Mouse (Mus musculus) left cerebral cortex, adult 2 months (tissue): ENCODE measurements around the gene Mcmbp. TPM values are rescaled to one million over a fixed set of nuclear protein-coding genes. Genes with fewer than 3 reads are reported as not detected.
"Not testable (repeated sequence)": the region's sequence is repeated elsewhere in the genome, so short reads cannot be mapped to it uniquely, and the experiment has no call there.

ENCODE experiments used
- DNase-seq, 2 experiments: peaks; one replicate each; pipeline ENCODE4 v3.0.0; 2021 to 2022; ENCODE audit warnings: low spot score in 2 of 2, mixed read lengths in 1 of 2; ENCODE audit errors: extremely low spot score in 1 of 2
- H3K27ac ChIP-seq: fragments of 200-600 bp; 2 replicates; pipeline ENCODE4 v1.8.1; 2022
- H3K4me3 ChIP-seq: fragments of 200-600 bp; 2 replicates; pipeline ENCODE4 v1.8.1; 2022
- CTCF ChIP-seq: fragments of 200-600 bp; IDR thresholded peaks from 2 replicates; pipeline ENCODE4 v1.8.1; 2022; ENCODE audit warnings: antibody characterized with exemption, mild to moderate bottlenecking, moderate library complexity
- intact Hi-C: fragments of 180-260 bp; cut with DNase I; formaldehyde crosslinking; loops from one replicate; pipeline ENCODE4 v1.15.1; 2025
- total RNA-seq, 2 experiments: library from RNA; stranded (reverse); gene quantifications; 2 replicates each; pipeline ENCODE4 v1.2.3; 2021

Mcmbp gene
- total RNA-seq, 2 experiments from 2014 or later: 24.3 to 25.2 TPM

GRCm38 (mm10) chr7:128705735-128706134 lies 34.6 kb downstream of the Mcmbp start:
- intact Hi-C loops: loop anchor here (1.0 to 10.0 kb wide), 5 partner anchors 233 to 701 kb away; partner anchors contain the start of genes Tgfb1i1 and Trim72
- peak; percentile 69 to 79 for DNase-seq
- Histone ChIP-seq H3K4me3 (no peak overlapping the region), H3K27ac (no peak overlapping the region)
- TF ChIP-seq CTCF: peak; percentile 100

GRCm38 (mm10) chr7:128699959-128700358 lies 40.3 kb downstream of the Mcmbp start:
- intact Hi-C loops: loop anchor here (10.0 kb wide), 2 partner anchors 265 to 695 kb away; partner anchors contain the start of gene Trim72
- not testable (repeated sequence) for DNase-seq, H3K27ac ChIP-seq, H3K4me3 ChIP-seq

- DNase-seq: no peak
- no peak overlapping the region for H3K27ac ChIP-seq
- TF ChIP-seq CTCF: no peak
- H3K4me3 ChIP-seq: no peak overlapping the region
- intact Hi-C loops: loop anchor here (5.0 to 10.0 kb wide), 3 partner anchors 143 to 458 kb away; partner anchors contain the start of genes 9130023H24Rik and Armc5
These were observed 45.4 kb downstream of the Mcmbp start for GRCm38 (mm10) chr7:128694848-128695247.

- DNase-seq: no peak
- Histone ChIP-seq H3K27ac (no peak overlapping the region), H3K4me3 (no peak overlapping the region)
- intact Hi-C loops: loop anchor here (5.0 to 10.0 kb wide), 3 partner anchors 140 to 455 kb away; partner anchors contain the start of genes 9130023H24Rik and Armc5
- no peak for TF ChIP-seq CTCF
These were observed 48.1 kb downstream of the Mcmbp start for GRCm38 (mm10) chr7:128692163-128692562.

- DNase-seq: peak; percentile 74 to 75
- Histone ChIP-seq H3K4me3 (peak overlapping the region; percentile 41), H3K27ac (peak overlapping the region; percentile 84)
- no peak for TF ChIP-seq CTCF
- intact Hi-C loops: loop anchor here (1.0 to 10.0 kb wide), 5 partner anchors 138 to 453 kb away; partner anchors contain the start of genes 9130023H24Rik, Armc5 and Tial1
These were observed 49.5 kb downstream of the Mcmbp start for GRCm38 (mm10) chr7:128690796-128691195.

GRCm38 (mm10) chr7:128690070-128690469 lies 50.2 kb downstream of the Mcmbp start:
- Histone ChIP-seq H3K4me3 (peak overlapping the region; percentile 41), H3K27ac (peak overlapping the region; percentile 84)
- intact Hi-C loops: loop anchor here (1.0 to 10.0 kb wide), 5 partner anchors 138 to 453 kb away; partner anchors contain the start of genes 9130023H24Rik, Armc5 and Tial1
- peak; percentile 89 to 95 for DNase-seq
- TF ChIP-seq CTCF: peak; percentile 100

- peak overlapping the region; percentile 47 for H3K4me3 ChIP-seq
- TF ChIP-seq CTCF: no peak
- peak overlapping the region; percentile 66 for H3K27ac ChIP-seq
- no peak for DNase-seq
- intact Hi-C loops: loop anchor here (5.0 kb wide), 1 partner anchor 107 kb away; no protein-coding TSS in a partner anchor
These were observed 50.9 kb downstream of the Mcmbp start for GRCm38 (mm10) chr7:128689347-128689746.

GRCm38 (mm10) chr7:128687821-128688564 lies 52.3 kb downstream of the Mcmbp start:
- Histone ChIP-seq H3K27ac (peak overlapping the region; percentile 87), H3K4me3 (peak overlapping the region; percentile 47)
- intact Hi-C loops: loop anchor here (5.0 kb wide), 1 partner anchor 106 kb away; no protein-coding TSS in a partner anchor
- DNase-seq: peak; percentile 86
- no peak for TF ChIP-seq CTCF

GRCm38 (mm10) chr7:128678546-128678945 lies 61.7 kb downstream of the Mcmbp start:
- Histone ChIP-seq H3K27ac (no peak overlapping the region), H3K4me3 (no peak overlapping the region)
- no peak for TF ChIP-seq CTCF
- intact Hi-C loops: no loop called here
- no peak for DNase-seq

- 0 out of 2 replicates have a peak overlapping the region, but pooled peaks have one; percentile 10 for H3K4me3 ChIP-seq
- intact Hi-C loops: loop anchor here (1.0 to 5.0 kb wide), 2 partner anchors 50 to 89 kb away; no protein-coding TSS in a partner anchor
- H3K27ac ChIP-seq: peak overlapping the region; percentile 4
- peak; percentile 35 to 37 for DNase-seq
- TF ChIP-seq CTCF: no peak
These were observed 67.8 kb downstream of the Mcmbp start for GRCm38 (mm10) chr7:128672408-128673010.

GRCm38 (mm10) chr7:128671952-128672351 lies 68.3 kb downstream of the Mcmbp start:
- Histone ChIP-seq H3K27ac (peak overlapping the region; percentile 4; the same call in 1 of the 2 replicates), H3K4me3 (no peak overlapping the region)
- DNase-seq: peak; percentile 57 to 76
- intact Hi-C loops: loop anchor here (1.0 to 5.0 kb wide), 2 partner anchors 50 to 89 kb away; no protein-coding TSS in a partner anchor
- no peak for TF ChIP-seq CTCF
